Mouse (Mus musculus) retina, postnatal 7 days (tissue): ENCODE measurements around the gene Col2a1.

Experiments
- DNase-seq: peaks from one replicate; pipeline ENCODE4 v3.0.0-alpha.2; 2012; ENCODE audit warnings: low read depth, low spot score

The Col2a1 gene

GRCm38 (mm10) chr15:98003822-98004739, at the start of gene Col2a1:
Col2a1 (minus strand) TSS chr15:98004695.
- DNase-seq: no peak

GRCm38 (mm10) chr15:98051685-98052084, 47.2 kb upstream of the Col2a1 start:
- no peak for DNase-seq

GRCm38 (mm10) chr15:98048918-98049700, 44.6 kb upstream of the Col2a1 start:
- DNase-seq: no peak

- no peak for DNase-seq
These were observed 39.9 kb upstream of the Col2a1 start for GRCm38 (mm10) chr15:98044387-98044786.

DNA sequence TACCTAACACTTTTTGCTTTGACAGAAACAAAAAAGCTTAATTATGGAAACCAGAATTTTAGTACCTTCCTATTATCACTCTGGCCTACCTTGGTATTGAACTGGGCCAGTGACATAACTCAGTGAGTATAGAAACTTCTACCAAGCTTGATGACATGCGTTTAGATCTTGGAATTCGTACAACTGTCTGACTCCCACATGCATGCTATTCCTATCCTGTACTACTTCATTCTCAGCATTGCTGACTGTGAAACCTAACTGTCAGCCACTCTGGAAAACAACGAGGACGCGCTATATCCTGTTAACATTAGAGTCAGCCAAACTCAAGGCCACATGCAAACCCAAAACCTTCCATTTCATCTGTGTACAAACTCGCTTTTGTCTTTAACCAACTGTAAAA, 39.5 kb upstream of the Col2a1 start:
- no peak for DNase-seq

GRCm38 (mm10) chr15:98042508-98042907, 38.0 kb upstream of the Col2a1 start:
- DNase-seq: no peak

- no peak for DNase-seq
These were observed 35.2 kb upstream of the Col2a1 start for GRCm38 (mm10) chr15:98039682-98040081.

GRCm38 (mm10) chr15:98036578-98036977, 32.1 kb upstream of the Col2a1 start:
- no peak for DNase-seq

- DNase-seq: no peak
These were observed 30.7 kb upstream of the Col2a1 start for GRCm38 (mm10) chr15:98035076-98035755.

- no peak for DNase-seq
These were observed 28.8 kb upstream of the Col2a1 start for GRCm38 (mm10) chr15:98033233-98033748.

DNA sequence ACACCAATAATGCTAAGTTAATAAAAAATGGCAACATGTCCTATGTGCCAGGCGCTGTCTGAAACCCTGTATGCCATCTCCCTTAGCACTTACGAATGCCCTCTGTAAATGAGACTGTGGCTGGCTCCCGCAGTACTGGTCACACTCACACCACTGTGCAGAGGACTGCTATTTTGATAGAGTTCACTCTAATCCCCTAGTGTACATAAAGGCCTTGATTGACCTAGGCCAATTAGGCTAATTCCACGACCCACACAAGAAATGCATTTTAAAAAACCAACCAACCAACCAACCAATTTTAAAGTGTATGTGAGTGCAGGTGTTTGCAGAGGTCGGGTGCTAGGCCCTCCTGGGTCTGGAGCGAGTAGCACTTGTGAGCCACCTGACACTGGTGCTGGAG, 25.3 kb upstream of the Col2a1 start:
- DNase-seq: peak; percentile 29

- DNase-seq: no peak
These were observed 22.7 kb upstream of the Col2a1 start for GRCm38 (mm10) chr15:98026967-98027904.

GRCm38 (mm10) chr15:98025611-98026010, 21.1 kb upstream of the Col2a1 start:
- no peak for DNase-seq

- no peak for DNase-seq
These were observed 18.6 kb upstream of the Col2a1 start for GRCm38 (mm10) chr15:98023137-98023536.

DNA sequence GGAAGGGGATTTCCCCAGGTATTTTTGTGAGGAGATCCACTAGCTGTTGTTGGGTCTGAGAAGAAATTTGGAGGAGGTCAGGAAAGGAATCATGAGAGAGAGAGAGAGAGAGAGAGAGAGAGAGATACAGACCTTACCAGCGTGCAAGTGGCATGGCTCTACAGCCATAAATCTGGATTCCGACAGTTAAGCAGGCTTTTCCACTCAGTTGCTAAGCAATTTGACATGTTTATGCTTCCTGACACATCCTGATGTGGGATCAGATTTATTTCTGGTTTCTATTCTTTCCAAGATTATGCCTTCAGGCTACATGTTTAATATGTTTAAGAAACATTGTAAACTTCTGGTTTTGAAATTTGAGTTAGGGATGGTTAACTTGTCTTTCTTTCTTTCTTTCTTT, 17.4 kb upstream of the Col2a1 start:
- DNase-seq: no peak

DNA sequence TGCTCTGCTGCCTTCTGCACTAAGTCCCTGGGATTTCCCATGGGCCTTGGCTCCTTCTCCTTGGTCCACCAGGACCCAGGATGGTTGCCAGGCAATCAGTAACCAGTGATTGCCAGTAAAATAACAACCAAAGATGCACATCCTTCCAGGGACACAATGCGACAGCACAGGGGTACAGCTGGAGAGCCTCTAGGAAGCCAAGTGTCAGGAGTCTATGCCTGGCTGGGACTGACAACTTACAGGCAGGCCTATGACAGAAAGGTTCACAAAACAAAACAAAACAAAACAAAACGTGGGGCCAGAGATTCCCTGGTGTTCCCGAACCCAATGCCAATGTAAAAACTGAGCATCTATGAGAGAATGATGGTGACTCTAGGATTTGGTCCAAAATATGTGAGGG, 14.6 kb upstream of the Col2a1 start:
- DNase-seq: no peak

DNA sequence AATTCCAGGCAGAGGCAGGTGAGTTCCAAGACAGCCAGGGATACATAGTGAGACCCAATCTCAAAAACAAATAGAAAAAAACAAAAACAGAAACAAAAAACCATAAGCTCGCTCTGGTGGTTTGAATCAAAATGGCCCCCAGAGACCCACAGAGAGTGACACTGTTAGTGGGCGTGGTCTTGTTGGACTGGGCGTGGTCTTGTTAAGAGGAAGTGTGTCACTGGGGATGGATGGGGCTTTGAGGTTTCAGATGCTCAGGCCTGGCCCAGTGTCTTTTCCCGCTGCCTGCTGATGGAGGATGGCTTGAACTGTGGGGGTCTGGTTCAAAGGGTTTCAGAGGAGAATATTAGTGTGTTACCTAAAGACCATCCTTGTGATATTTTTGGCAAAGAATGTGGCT, 13.4 kb upstream of the Col2a1 start:
- no peak for DNase-seq

DNA sequence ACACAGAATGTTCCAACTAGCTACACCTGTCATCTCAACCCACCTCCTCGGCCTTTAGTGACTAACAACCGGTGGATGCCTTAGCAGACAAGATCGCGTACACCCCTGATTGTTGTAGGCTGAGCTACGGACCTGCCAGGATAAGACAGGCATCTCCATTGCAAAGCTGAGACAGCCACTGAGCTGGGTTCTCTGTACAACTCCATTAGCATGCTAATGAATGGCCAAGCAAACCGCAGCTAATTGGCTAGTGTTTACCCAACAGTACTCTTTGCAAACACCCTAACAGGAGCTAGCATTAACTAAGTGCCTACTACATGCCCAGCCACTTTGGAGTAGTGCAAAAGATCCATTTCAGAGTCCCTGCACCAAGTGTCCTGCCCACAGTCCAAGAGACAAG, 8.3 kb upstream of the Col2a1 start:
- DNase-seq: no peak

DNA sequence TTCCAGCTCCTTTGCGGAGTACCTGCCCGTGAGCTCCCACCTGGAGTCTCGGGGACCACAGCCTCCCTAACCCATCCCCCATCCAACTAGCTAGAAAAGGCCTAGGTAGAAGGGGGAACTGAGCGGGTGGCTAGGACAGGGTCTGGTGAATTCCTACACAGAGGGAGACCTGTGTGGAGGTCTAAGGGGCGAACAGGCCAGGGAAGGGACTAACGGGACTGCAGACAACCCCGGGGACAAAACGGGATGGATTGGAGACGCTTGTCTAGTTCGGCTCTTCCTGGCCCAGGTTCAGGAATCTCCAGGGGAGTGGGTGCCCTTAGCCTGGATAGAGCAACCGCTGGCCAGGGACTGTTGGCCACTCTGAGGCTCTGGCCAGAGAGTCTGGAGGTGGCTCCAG, 686 bp upstream of the Col2a1 start:
- no peak for DNase-seq

DNA sequence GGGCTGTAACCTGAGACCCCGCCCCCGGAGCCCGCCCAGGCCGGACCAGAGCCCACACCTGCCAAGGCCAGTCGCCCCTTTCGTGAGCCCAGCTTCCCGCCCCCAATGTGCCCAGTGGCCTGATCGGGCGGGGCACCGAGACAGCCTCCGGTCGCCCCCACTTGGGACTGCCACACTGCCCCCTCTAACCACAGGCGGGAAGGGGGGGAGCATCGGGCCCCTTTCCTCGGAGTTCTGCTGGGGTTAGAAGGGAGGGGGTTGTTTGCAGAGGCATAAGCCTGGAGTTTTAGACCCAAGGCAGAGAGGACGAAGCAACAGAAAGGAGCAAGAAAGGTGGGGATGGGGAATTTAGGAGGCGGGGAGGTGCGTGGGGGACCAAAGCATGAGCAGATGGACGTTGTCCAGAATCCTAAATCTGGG, 255 bp upstream of the Col2a1 start:
- DNase-seq: no peak
